Mouse (Mus musculus): ENCODE measurements around the gene Tuba4a.
A peak's percentile ranks its signal among the peaks of the same experiment; 100 is the strongest.

Tuba4a gene

DNA sequence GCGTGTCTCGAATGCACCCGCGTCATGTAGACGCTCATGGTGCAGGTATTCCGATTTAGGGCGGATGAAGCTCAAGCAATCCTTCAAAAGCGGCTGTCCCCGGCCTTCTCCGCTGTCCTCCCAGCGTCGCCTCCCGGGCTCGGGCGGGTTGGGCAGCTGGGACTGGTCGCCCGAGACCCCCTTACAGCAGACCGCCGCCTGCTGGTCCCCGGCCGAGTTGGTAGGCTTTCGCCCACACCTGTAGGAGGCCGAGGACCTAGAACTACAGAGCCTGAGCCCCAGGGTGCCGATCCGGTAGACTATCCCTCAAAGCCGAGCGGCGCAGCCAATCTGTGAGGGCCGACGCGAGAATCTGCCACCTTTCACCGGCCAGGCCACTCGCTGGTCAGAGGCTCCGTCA, at the start of gene Tuba4a:
Tuba4a (minus strand) TSS at position 335 of the 400 bp plus-strand sequence.
- no peak for DNase-seq (ENCODE audit: inconsistent age in 2 of 2, low spot score in 1 of 2)

DNA sequence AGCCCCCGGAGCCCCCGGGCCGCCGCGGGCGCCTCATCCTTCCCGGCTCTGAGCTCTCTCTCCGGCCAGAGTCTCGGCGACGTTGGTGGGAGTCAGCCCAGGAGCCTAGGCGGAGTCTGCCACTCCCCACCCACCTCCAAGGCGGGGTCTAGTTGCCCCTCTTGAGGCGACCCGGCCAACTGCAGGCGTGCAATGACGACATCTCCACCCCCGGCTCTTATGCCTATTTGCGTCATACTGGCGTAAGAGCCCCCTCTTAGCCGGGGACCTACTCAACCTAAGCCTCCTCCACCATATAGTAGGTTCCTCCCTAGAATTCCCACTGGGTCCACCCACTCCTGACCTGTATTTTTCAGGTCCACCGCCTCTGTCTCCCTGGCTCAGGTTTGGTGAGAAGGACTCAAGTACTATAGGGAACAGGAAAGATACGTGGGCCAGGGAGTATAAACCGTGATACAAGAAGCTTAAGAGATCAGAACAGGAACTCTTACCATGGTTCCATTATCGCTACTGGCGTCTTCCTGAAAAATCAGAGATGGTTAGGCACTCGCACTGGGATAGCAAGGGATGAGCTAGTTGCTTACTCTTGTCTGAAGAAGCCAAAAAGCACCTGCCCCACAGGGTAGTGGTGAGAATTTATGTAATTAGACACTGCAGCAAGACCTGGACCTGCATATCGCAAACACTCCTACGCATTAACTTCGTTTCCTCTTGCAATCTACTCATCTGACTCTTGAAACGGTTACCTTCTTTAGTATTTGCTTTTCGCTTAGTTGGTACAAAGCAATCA, 44.6 kb upstream of the Tuba4a start, which contains the start of gene Ptprn:
Ptprn (minus strand) TSS at position 412 of the 790 bp plus-strand sequence.
- DNase-seq (ENCODE audit: inconsistent age in 2 of 2, low spot score in 1 of 2) = peak; percentile 54 to 63

DNA sequence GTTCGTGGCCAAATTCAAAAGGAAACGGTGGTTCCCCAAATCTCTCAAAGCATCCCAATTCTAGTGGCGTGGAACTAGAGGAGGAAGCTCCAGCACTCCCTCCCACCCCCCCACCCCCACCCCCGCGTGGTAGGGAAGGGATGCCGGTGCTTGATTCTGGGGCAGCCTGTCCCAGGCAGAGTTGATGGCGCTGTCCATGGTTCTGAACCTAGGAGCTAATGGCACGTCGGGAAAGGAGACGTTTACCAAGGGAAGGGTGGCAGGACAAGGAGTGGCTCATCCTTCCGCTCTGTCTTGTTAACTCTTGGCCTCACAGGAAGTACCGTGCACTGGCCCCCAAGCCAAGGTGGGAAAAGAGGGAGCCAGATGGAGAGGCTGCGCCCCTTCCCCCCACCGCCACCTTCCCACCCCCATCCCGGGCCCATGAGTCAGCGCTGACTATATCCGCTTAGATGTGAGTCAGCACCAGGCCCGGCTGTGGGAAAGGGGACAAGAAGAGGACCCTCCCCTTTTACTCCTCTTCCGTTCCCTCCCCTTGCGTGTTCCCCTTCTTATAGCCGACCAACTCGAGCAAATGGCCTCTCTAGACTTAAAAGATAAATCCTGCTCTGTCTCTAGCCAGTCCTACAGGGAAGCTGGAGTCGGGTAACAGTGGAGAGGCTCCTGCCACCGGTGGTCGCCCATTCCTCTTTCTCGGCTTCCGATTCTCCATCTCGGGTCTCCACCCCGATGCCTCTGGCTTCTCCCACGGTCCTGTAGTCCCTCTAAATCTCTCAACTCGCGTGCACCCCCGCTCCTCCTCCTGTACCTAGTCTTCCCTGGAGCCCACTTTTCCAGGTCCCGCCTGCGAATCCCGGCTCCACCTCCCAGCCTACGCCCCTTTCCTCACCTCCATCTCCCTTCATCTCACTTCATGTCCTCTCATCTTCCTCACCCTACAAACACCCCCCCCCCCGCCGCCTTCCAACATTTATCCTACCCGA, 43.6 kb upstream of the Tuba4a start:
- DNase-seq (ENCODE audit: inconsistent age in 2 of 2, low spot score in 1 of 2) = peak; percentile 60 to 89

GRCm38 (mm10) chr1:75261278-75261677, 41.6 kb upstream of the Tuba4a start:
- DNase-seq (ENCODE audit: inconsistent age in 2 of 2, low spot score in 1 of 2) = no peak

- DNase-seq (ENCODE audit: inconsistent age in 2 of 2, low spot score in 1 of 2) = no peak
Measured at GRCm38 (mm10) chr1:75255516-75256046, 35.9 kb upstream of the Tuba4a start.

DNA sequence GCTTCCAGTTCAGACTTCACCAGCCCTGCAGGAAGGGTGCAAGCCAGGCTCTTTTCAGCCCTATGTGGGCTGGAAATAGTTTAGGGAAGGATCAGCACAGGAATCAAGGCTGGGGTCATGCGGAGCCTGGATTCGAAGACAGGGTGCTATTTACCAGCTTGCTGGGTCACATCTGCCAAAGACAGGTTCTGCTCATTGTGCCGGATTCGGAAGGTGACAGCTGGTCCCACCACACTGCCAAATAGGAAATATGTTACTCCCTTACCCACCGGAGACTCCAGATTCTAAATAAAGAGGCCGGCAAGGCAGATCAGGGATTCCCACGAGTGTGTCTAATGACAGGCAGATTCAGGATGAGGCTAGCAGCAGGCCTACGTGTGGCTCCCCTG, 35.0 kb upstream of the Tuba4a start:
- DNase-seq (ENCODE audit: inconsistent age in 2 of 2, low spot score in 1 of 2) = no peak

GRCm38 (mm10) chr1:75253849-75254624, 34.4 kb upstream of the Tuba4a start:
- DNase-seq (ENCODE audit: inconsistent age in 2 of 2, low spot score in 1 of 2) = peak; percentile 76 to 93

GRCm38 (mm10) chr1:75253029-75253428, 33.4 kb upstream of the Tuba4a start:
- DNase-seq (ENCODE audit: inconsistent age in 2 of 2, low spot score in 1 of 2) = peak in 1 of 2 experiments; percentile 47

DNA sequence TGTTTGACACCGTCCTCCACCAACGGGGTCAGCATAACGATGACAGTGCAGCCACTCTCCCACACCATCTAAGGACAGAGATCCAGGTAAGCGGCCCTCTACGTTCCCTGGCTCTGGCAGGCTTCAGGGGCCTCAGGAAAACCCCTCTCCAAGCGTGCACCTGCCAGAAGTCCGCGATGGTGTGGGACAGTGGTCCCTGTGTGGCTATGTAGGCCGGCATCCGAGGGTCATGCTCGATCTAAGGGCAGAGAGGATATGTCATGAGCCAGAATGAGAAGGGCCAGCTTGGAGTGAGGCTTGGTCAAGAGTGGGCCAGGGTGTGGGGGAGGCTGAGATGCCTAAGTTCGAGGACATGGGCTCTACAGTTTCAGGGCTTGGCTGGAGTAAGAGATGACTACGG, 32.6 kb upstream of the Tuba4a start:
- peak in 1 of 2 experiments; percentile 40 for DNase-seq (ENCODE audit: inconsistent age in 2 of 2, low spot score in 1 of 2)

DNA sequence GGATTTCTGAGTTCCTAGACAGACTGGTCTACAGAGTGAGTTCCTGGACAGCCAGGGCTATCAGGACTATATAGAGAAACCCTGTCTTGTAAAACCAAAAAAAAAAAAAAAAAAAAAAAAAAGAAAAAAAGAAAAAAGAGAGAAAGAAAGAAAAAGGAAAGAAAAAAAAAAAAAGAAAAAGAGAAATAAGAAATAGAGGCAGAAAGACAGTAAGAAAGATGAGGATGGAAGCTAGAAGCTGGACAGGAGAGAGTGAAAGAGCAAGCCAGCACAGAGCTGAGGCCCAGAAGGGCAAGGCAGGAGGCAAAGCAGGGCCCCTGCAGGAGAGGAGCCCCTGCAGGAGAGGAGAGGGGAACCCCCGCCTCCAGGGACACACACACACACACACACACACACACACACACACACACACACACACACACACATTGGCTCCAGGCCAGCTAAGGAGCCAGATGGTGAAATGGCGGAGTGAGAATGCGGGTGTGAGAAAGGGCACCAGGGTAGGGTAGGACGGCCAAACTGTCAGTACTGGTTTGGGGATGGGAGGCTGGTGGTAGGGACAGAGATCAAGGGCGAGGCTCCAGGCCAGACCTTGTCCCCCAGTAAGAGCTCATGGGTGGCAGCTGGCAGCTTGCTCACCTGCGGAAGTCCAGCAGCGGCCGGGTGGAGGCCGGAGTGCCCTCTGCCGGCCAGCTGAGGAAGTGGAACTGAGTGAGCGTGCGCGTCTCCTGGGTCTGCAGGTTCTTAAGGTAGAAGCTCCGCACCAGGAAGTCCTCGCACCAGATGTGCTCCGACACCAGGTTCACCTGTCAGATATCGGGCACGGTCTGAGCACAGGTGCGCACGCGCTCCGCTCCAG, 31.7 kb upstream of the Tuba4a start:
- DNase-seq (ENCODE audit: inconsistent age in 2 of 2, low spot score in 1 of 2) = peak; percentile 87 to 94

DNA sequence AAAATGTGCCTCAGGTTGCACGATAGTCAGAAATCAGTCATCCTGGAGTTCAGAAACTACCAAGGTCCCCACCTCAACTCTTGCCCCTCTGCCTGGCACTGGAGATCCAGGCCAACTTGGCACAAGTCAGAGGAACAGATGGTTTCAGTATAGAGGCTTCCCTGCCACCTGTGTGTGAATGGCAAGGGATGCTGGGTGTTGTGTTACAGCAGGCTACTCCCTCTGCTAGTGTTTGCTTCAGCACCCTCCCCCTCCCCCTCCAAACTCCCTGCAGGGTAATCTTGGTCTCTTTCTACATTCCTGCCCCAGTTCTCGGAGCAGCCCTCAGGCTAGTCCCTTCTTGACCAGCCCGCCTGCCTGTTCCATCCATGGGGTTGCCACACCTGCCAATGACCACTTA, 30.8 kb upstream of the Tuba4a start:
- DNase-seq (ENCODE audit: inconsistent age in 2 of 2, low spot score in 1 of 2) = peak in 1 of 2 experiments; percentile 24

DNA sequence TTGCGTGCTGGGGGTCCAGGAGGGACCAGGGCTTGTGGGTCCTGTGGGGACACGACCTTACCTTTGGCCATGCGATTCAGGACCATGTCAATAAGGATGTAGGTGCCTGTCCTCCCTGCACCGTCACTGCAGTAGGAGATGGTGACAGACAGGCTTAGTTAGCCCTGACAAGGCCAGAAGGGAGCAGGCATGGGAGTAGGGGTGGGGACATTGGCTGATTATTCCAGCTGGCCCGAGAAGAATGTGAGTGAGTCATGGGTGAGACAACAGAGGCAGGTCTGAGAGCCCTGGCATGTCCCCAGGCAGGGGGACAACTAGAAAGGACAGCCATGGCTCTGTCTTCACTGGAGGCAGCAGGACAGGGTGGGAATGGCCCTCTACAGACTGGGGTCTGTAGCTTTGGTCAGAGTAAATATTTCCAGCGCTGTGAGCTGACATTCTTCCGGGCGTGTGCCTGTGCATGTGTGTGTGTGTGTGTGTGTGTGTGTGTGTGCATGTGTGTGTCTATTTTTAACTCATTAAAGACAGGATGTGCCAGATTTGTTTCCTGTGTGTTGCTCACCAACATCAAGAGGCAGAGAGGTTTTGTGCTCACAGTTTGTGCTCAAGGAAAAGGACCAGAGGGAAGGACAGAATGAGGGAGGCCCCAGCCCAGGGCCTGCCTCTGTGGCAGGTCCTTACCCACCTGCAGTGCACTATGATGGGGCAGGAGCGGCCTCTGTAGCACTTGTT, 28.5 kb upstream of the Tuba4a start:
- DNase-seq (ENCODE audit: inconsistent age in 2 of 2, low spot score in 1 of 2) = peak; percentile 90 to 92

- peak; percentile 49 to 69 for DNase-seq (ENCODE audit: inconsistent age in 2 of 2, low spot score in 1 of 2)
Measured at GRCm38 (mm10) chr1:75247071-75247930, 27.6 kb upstream of the Tuba4a start.

DNA sequence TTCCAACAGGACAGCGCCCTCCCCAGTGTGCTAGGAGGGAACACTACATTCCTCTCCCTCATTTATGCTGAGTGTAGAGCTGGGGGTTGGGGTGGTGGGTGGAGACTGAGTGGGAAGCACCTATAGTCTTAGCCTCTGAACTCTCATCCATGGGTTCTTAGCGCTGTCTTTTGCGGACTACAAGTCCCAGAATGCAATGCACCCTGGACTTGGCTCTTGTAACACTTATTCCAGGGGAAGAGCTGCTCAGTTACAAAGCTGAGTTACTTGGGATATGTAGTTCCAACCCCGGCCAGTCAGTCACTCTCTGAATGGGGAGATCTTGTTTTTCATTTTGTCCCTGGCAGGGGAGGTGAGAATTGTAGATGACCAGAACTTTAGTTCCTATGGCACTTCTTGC, 25.2 kb upstream of the Tuba4a start:
- peak in 1 of 2 experiments; percentile 69 for DNase-seq (ENCODE audit: inconsistent age in 2 of 2, low spot score in 1 of 2)

DNA sequence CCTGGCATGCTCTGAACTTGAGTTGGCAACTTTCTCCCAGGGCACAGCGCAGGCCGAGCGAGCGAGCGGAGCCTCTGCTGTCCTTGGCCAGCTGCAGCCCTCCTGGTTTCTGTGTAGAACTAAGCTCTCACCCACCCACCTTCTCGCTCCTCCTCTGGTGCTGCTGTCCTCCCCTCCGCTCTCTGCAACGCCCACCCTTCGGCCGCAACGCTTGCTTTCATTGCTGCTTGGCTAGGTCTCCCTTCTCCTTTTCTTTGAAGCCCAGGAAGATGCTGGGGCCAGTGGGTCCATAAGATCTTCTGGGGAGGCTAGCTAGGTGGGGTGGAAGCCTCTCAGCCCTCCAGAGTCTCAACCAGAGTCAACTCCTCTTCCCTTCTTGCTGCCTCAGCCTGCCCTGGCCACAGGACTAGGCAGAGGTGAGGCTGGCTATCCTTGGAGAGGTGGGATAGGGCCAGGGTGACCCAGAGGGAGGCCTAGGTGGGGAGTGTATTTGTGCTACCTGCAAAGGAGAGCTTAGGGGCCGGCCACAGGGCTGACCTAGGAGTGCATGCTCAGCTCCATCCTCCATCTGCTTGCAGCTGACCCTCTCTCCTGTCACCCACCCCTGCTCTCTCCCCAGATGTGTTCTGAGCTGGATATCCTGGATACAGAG, 24.6 kb upstream of the Tuba4a start:
- DNase-seq (ENCODE audit: inconsistent age in 2 of 2, low spot score in 1 of 2) = peak in 1 of 2 experiments; percentile 39

- no peak for DNase-seq (ENCODE audit: inconsistent age in 2 of 2, low spot score in 1 of 2)
Measured at GRCm38 (mm10) chr1:75243411-75243810, 23.7 kb upstream of the Tuba4a start.

GRCm38 (mm10) chr1:75239591-75239990, 19.9 kb upstream of the Tuba4a start:
- DNase-seq (ENCODE audit: inconsistent age in 2 of 2, low spot score in 1 of 2) = no peak
